Mouse (Mus musculus): ENCODE results near the gene Snai3. TPM values are rescaled to one million over a fixed set of nuclear protein-coding genes. Genes with fewer than 3 reads are reported as not detected.

Gene Snai3
- polyA plus RNA-seq, 1 experiment from 2014 or later, result not detected

- Histone ChIP-seq H3K4me3 (no peak overlapping the region), H3K36me3 (no peaks in the 10 kb centered on the region), H3K9me3 (no peaks in the 10 kb centered on the region), H3K4me2 (no peak overlapping the region), H3K27me3 (peaks cover 25% of the 10 kb centered on the region), H3K9ac (no peak overlapping the region), H3K4me1 (replicated peaks) (no peaks in the 10 kb centered on the region), H3K27ac (no peak overlapping the region)
- ATAC-seq (ENCODE audit: low FRiP score), result no peak
- WGBS, result 89% methylated on average over 10 of the region's 10 CpGs
These were observed 8.4 kb downstream of the Snai3 start for GRCm38 (mm10) chr8:122452154-122452553.

- no peak overlapping the region for H3K9ac ChIP-seq
- H3K36me3 ChIP-seq, result no peaks in the 10 kb centered on the region
- H3K27ac ChIP-seq, result no peak overlapping the region
- no peaks in the 10 kb centered on the region for H3K9me3 ChIP-seq
- peaks cover 15% of the 10 kb centered on the region; the same call in 1 of the 2 replicates for H3K27me3 ChIP-seq
- WGBS, result 85% methylated on average over 7 of the region's 7 CpGs
- H3K4me2 ChIP-seq, result no peak overlapping the region
- H3K4me3 ChIP-seq, result no peak overlapping the region
- peaks cover 4% of the 10 kb centered on the region; the same call in 1 of the 2 replicates for H3K4me1 ChIP-seq (replicated peaks)
- ATAC-seq (ENCODE audit: low FRiP score), result no peak
These were observed 9.3 kb downstream of the Snai3 start for GRCm38 (mm10) chr8:122451161-122451703.

- Histone ChIP-seq H3K9ac (peak overlapping the region; percentile 89; the same call in 1 of the 2 replicates), H3K4me2 (peak overlapping the region; percentile 95), H3K4me3 (peak overlapping the region; percentile 71), H3K9me3 (no peaks in the 10 kb centered on the region), H3K27me3 (0 out of 2 replicates have a peak, but pooled peaks cover 3% of the 10 kb centered on the region), H3K4me1 (replicated peaks) (peaks cover 41% of the 10 kb centered on the region), H3K36me3 (no peaks in the 10 kb centered on the region), H3K27ac (peak overlapping the region; percentile 98)
- WGBS, result 61% methylated on average over 3 of the region's 3 CpGs
- ATAC-seq (ENCODE audit: low FRiP score), result no peak
These were observed 15.3 kb downstream of the Snai3 start for GRCm38 (mm10) chr8:122445203-122445602.

GRCm38 (mm10) chr8:122444058-122444748 lies 16.3 kb downstream of the Snai3 start:
- 17% methylated on average over 19 of the region's 19 CpGs for WGBS
- Histone ChIP-seq H3K9ac (peak overlapping the region; percentile 89), H3K4me2 (peak overlapping the region; percentile 95), H3K9me3 (no peaks in the 10 kb centered on the region), H3K27ac (peak overlapping the region; percentile 98), H3K27me3 (no peaks in the 10 kb centered on the region), H3K36me3 (peaks cover 9% of the 10 kb centered on the region), H3K4me3 (peak overlapping the region; percentile 71), H3K4me1 (replicated peaks) (peaks cover 41% of the 10 kb centered on the region)
- peak; percentile 33 for ATAC-seq (ENCODE audit: low FRiP score)

- H3K9ac ChIP-seq, result peak within 1 kb of the TSS; percentile 89
- peak within 1 kb of the TSS; percentile 95 for H3K4me2 ChIP-seq
- 0% methylated on average over 47 of the region's 47 CpGs for WGBS
- ATAC-seq (ENCODE audit: low FRiP score), result peak; percentile 98
- H3K9me3 ChIP-seq, result no peaks in the 10 kb centered on the region
- H3K4me1 ChIP-seq (replicated peaks), result peaks cover 41% of the 10 kb centered on the region
- peak within 1 kb of the TSS; percentile 71 for H3K4me3 ChIP-seq
- H3K27ac ChIP-seq, result peak within 1 kb of the TSS; percentile 98
- H3K27me3 ChIP-seq, result no peaks in the 10 kb centered on the region
- peaks cover 15% of the 10 kb centered on the region for H3K36me3 ChIP-seq
These were observed 17.1 kb downstream of the Snai3 start, which contains the start of gene Mvd for GRCm38 (mm10) chr8:122443262-122444006. Gene Mvd (minus strand): TSS chr8:122443422.

- Histone ChIP-seq H3K4me1 (replicated peaks) (peaks cover 41% of the 10 kb centered on the region), H3K36me3 (peaks cover 22% of the 10 kb centered on the region), H3K9me3 (no peaks in the 10 kb centered on the region), H3K4me2 (peak overlapping the region; percentile 95), H3K9ac (peak overlapping the region; percentile 87), H3K27ac (peak overlapping the region; percentile 98), H3K27me3 (no peaks in the 10 kb centered on the region), H3K4me3 (peak overlapping the region; percentile 71)
- ATAC-seq (ENCODE audit: low FRiP score), result no peak; the same call in 1 of the 2 replicates
- WGBS, result under 1% methylated on average over 12 of the region's 12 CpGs
These were observed 17.8 kb downstream of the Snai3 start for GRCm38 (mm10) chr8:122442781-122443180.

GRCm38 (mm10) chr8:122442356-122442755 lies 18.2 kb downstream of the Snai3 start:
- H3K36me3 ChIP-seq, result peaks cover 26% of the 10 kb centered on the region
- no peaks in the 10 kb centered on the region for H3K9me3 ChIP-seq
- H3K4me2 ChIP-seq, result peak overlapping the region; percentile 95
- H3K4me1 ChIP-seq (replicated peaks), result peaks cover 41% of the 10 kb centered on the region
- 24% methylated on average over 7 of the region's 7 CpGs for WGBS
- H3K9ac ChIP-seq, result peak overlapping the region; percentile 87
- H3K4me3 ChIP-seq, result peak overlapping the region; percentile 71
- peak overlapping the region; percentile 98 for H3K27ac ChIP-seq
- no peak for ATAC-seq (ENCODE audit: low FRiP score)
- H3K27me3 ChIP-seq, result no peaks in the 10 kb centered on the region

- no peak overlapping the region for H3K27ac ChIP-seq
- H3K4me3 ChIP-seq, result no peak overlapping the region
- peaks cover 37% of the 10 kb centered on the region for H3K36me3 ChIP-seq
- no peak for ATAC-seq (ENCODE audit: low FRiP score)
- H3K9me3 ChIP-seq, result no peaks in the 10 kb centered on the region
- H3K4me2 ChIP-seq, result no peak overlapping the region
- H3K4me1 ChIP-seq (replicated peaks), result peaks cover 38% of the 10 kb centered on the region
- no peaks in the 10 kb centered on the region for H3K27me3 ChIP-seq
- WGBS, result 95% methylated on average over 1 of the region's 1 CpGs
- H3K9ac ChIP-seq, result no peak overlapping the region
These were observed 19.2 kb downstream of the Snai3 start for GRCm38 (mm10) chr8:122441326-122441725.

- H3K9ac ChIP-seq, result no peak overlapping the region
- 96% methylated on average over 16 of the region's 16 CpGs for WGBS
- no peak overlapping the region for H3K4me2 ChIP-seq
- no peak overlapping the region for H3K27ac ChIP-seq
- H3K4me1 ChIP-seq (replicated peaks), result peaks cover 18% of the 10 kb centered on the region
- no peak for ATAC-seq (ENCODE audit: low FRiP score)
- no peak overlapping the region for H3K4me3 ChIP-seq
- no peaks in the 10 kb centered on the region for H3K27me3 ChIP-seq
- no peaks in the 10 kb centered on the region; the same call in 1 of the 2 replicates for H3K9me3 ChIP-seq
- peaks cover 56% of the 10 kb centered on the region for H3K36me3 ChIP-seq
These were observed 21.2 kb downstream of the Snai3 start for GRCm38 (mm10) chr8:122439336-122439735.

- peaks cover 6% of the 10 kb centered on the region for H3K27me3 ChIP-seq
- ATAC-seq (ENCODE audit: low FRiP score), result no peak
- peaks cover 19% of the 10 kb centered on the region for H3K4me1 ChIP-seq (replicated peaks)
- WGBS, result 92% methylated on average over 13 of the region's 13 CpGs
- no peak overlapping the region for H3K27ac ChIP-seq
- H3K36me3 ChIP-seq, result peaks cover 68% of the 10 kb centered on the region
- no peak overlapping the region for H3K9ac ChIP-seq
- no peaks in the 10 kb centered on the region; the same call in 1 of the 2 replicates for H3K9me3 ChIP-seq
- no peak overlapping the region for H3K4me3 ChIP-seq
- no peak overlapping the region for H3K4me2 ChIP-seq
These were observed 22.7 kb downstream of the Snai3 start for GRCm38 (mm10) chr8:122437708-122438331.

GRCm38 (mm10) chr8:122436586-122437125 lies 23.9 kb downstream of the Snai3 start:
- H3K9ac ChIP-seq, result no peak overlapping the region
- no peak for ATAC-seq (ENCODE audit: low FRiP score)
- H3K27me3 ChIP-seq, result peaks cover 15% of the 10 kb centered on the region
- H3K4me3 ChIP-seq, result no peak overlapping the region
- WGBS, result 86% methylated on average over 20 of the region's 20 CpGs
- H3K9me3 ChIP-seq, result no peaks in the 10 kb centered on the region; the same call in 1 of the 2 replicates
- no peak overlapping the region for H3K4me2 ChIP-seq
- peaks cover 68% of the 10 kb centered on the region for H3K36me3 ChIP-seq
- peaks cover 19% of the 10 kb centered on the region for H3K4me1 ChIP-seq (replicated peaks)
- no peak overlapping the region for H3K27ac ChIP-seq
